Mouse (Mus musculus) limb, embryonic 12.5 days (tissue): Measurements from ENCODE around the gene Ramp3. TPM values are rescaled to one million over a fixed set of nuclear protein-coding genes. Genes with fewer than 3 reads are reported as not detected.
"Not testable (repeated sequence)": the region's sequence is repeated elsewhere in the genome, so short reads cannot be mapped to it uniquely, and the experiment has no call there.

Experiments used
- ATAC-seq: fragments of 200-750 bp; cut with Nextera tagmentation; 2 replicates; pipeline ENCODE4 v1.8.0; 2017; ENCODE audit warnings: low read depth, moderate TSS enrichment; ENCODE audit not compliant: insufficient number of reproducible peaks, insufficient read depth, low FRiP score, low TSS enrichment
- H3K27ac ChIP-seq: fragments of 300-500 bp; sonication (generic); 2 replicates; pipeline ENCODE4 v1.5.1; 2016; ENCODE audit warnings: mild to moderate bottlenecking, moderate library complexity
- H3K27me3 ChIP-seq: fragments of 300-500 bp; sonication (generic); 2 replicates; pipeline ENCODE4 v1.6.1; 2016; ENCODE audit warnings: mild to moderate bottlenecking, moderate library complexity
- H3K36me3 ChIP-seq: fragments of 300-500 bp; sonication (generic); 2 replicates; pipeline ENCODE4 v1.6.1; 2016; ENCODE audit warnings: mild to moderate bottlenecking, moderate library complexity
- H3K4me1 ChIP-seq: fragments of 300-500 bp; sonication (generic); replicated peaks from 2 replicates; pipeline ENCODE4 v1.6.1; 2016
- H3K4me2 ChIP-seq: fragments of 300-500 bp; sonication (generic); 2 replicates; pipeline ENCODE4 v1.6.1; 2016; ENCODE audit warnings: mild to moderate bottlenecking, moderate library complexity
- H3K4me3 ChIP-seq: fragments of 300-500 bp; sonication (generic); replicated peaks from 2 replicates; pipeline ENCODE4 v1.5.1; 2016; ENCODE audit warnings: mild to moderate bottlenecking
- H3K9ac ChIP-seq: fragments of 300-500 bp; sonication (generic); replicated peaks from 2 replicates; pipeline ENCODE4 v1.6.1; 2016; ENCODE audit warnings: mild to moderate bottlenecking, moderate library complexity
- H3K9me3 ChIP-seq: fragments of 300-500 bp; sonication (generic); 2 replicates; pipeline ENCODE4 v1.6.1; 2016; ENCODE audit warnings: mild to moderate bottlenecking, moderate library complexity
- WGBS: fragments of 180-500 bp; shearing (Covaris S2); methylation state at CpG from one replicate; pipeline ENCODE4 v1.1.7; 2016; 5-methylcytosine and 5-hydroxymethylcytosine counted together
- polyA plus RNA-seq: library from polyadenylated mRNA; unstranded; fragments of >200 nt; fragmentation: Nextera tagmentation; extraction: Ambion mirVana; gene quantifications from 2 replicates; pipeline ENCODE4 v1.2.1, GENCODE M21; 2016

The Ramp3 gene
- polyA plus RNA-seq, 1 experiment from 2014 or later, result 4.4 TPM

DNA sequence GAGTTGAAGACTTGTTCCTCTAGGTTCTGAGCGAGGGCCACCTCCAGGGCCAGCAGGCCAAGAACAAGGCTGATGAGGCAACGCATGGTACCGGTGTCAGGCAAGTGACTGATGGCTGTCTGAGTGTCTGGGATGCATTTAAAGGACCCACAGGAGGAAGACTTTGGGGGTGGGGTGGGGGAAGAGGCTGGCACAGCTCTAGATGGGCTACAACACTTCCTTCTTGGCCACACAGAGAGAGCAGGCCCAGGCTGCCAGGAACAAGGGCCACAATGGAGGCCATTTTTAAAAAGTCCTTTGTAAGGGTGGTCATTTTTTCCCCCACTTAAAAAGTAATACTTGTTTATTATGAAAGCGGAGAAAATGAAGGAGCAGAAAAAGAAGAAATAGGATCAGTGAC lies 19.8 kb upstream of the Ramp3 start, which contains the start of gene Wap:
TSS of gene Wap (minus strand) at position 101 of the 400 bp plus-strand sequence.
- Histone ChIP-seq H3K4me1 (no peaks in the 10 kb centered on the region), H3K4me3 (no peak within 1 kb of the TSS), H3K9ac (no peak within 1 kb of the TSS), H3K4me2 (no peak within 1 kb of the TSS), H3K27ac (no peak within 1 kb of the TSS), H3K27me3 (no peaks in the 10 kb centered on the region), H3K36me3 (no peaks in the 10 kb centered on the region), H3K9me3 (no peaks in the 10 kb centered on the region)
- ATAC-seq, result no peak
- WGBS, result 92% methylated on average over 4 of the region's 4 CpGs

- Histone ChIP-seq H3K4me3 (no peak overlapping the region), H3K4me2 (no peak overlapping the region), H3K27ac (no peak overlapping the region), H3K9ac (no peak overlapping the region), H3K36me3 (no peaks in the 10 kb centered on the region), H3K9me3 (no peaks in the 10 kb centered on the region), H3K27me3 (no peaks in the 10 kb centered on the region), H3K4me1 (no peaks in the 10 kb centered on the region)
- WGBS, result 79% methylated on average over 6 of the region's 6 CpGs
- no peak for ATAC-seq
These were observed 19.2 kb upstream of the Ramp3 start for GRCm38 (mm10) chr11:6639072-6639471.

DNA sequence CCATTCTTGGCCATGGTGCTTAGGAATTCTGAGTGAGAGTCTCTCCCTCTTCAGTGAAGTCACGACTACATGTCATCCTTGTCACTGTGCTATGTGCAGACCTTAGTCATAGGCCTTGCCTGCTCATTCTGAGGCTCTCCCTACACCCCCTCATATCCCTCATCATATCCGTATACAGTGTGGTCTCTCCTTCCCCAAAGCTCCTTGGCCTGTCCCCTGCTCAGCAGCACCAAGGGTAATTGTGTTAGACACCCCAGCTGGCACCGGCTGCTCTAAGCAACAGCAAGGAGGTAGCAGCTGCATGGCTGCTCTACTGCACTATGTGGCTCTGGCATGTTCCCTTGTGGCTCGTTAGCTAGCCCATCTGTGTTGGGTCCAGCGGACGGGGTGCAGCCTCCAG lies 13.8 kb upstream of the Ramp3 start:
- WGBS, result 66% methylated on average over 6 of the region's 6 CpGs
- Histone ChIP-seq H3K36me3 (no peaks in the 10 kb centered on the region), H3K4me1 (no peaks in the 10 kb centered on the region), H3K9me3 (no peaks in the 10 kb centered on the region), H3K27me3 (no peaks in the 10 kb centered on the region), H3K9ac (no peak overlapping the region), H3K27ac (no peak overlapping the region), H3K4me2 (no peak overlapping the region), H3K4me3 (no peak overlapping the region)
- no peak for ATAC-seq

DNA sequence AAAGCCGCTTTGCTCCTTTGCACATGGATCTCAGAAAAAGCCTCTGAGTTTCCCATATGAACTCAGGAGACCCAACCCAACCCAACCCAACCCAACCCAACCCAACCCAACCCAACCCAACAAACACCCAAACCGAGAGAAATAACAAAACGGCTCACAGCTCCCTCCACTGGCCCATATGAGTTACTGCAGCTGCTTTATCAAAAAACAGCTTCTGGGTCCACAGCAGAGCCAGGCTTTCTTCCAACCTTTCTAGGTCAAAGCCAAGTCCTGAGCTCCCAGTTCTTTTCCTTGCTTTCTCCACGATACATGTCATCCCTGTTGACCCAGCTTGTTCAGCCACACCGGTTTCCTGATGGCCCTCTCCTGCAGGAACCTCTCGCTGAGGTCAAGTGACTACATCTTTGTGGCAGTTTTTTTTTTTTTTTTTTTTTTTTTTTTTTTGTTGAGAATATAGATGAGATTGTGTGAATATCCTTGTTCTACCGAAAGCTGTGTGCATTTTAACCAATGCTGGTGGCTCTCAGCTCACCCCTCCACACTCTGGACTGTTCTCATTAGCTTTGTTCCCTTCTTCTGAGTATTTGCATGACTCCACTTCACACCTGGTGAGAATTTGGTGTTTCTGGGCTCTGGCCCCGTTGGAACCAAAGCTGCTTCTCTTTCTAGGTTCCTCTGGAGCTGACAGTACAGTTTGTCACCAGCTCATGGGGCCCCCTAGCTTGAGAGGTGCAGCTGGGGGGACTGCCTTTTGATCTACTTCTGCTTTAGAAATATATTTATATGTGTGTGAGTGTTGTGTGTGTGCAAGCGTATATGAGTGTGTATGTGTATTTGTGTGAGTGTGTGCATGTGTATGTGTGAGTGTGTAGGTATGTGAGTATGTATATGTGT lies 10.2 kb upstream of the Ramp3 start:
- ATAC-seq, result no peak
- no peak overlapping the region for H3K4me3 ChIP-seq
- H3K9me3 ChIP-seq, result no peaks in the 10 kb centered on the region
- WGBS, result 57% methylated on average over 9 of the region's 9 CpGs
- no peak overlapping the region for H3K4me2 ChIP-seq
- H3K27me3 ChIP-seq, result 0 out of 2 replicates have a peak, but pooled peaks cover 4% of the 10 kb centered on the region
- no peak overlapping the region for H3K9ac ChIP-seq
- no peaks in the 10 kb centered on the region for H3K4me1 ChIP-seq
- H3K36me3 ChIP-seq, result no peaks in the 10 kb centered on the region
- H3K27ac ChIP-seq, result no peak overlapping the region

DNA sequence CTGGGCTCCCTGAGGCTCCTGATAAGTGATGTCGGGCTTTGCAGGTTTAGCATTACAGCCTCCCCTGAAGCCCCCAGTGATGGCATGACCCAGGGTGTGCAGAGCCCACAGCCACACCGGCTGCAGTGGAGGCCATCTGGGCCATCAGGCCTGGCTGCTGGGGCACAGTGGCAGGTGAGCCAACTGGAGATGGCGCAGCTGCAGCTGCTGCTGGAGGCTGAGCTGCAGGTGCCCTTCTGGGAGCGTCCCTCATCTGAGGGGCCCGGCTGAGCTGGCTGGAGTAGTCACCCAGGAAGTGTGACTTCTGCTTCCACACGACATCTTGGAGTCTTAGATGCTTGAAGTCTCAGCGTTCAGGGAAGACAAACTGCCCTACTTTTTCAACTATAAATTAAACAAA lies 7.8 kb upstream of the Ramp3 start:
- Histone ChIP-seq H3K9ac (no peak overlapping the region), H3K4me1 (no peaks in the 10 kb centered on the region), H3K27me3 (0 out of 2 replicates have a peak, but pooled peaks cover 4% of the 10 kb centered on the region), H3K36me3 (no peaks in the 10 kb centered on the region), H3K4me3 (no peak overlapping the region), H3K4me2 (no peak overlapping the region), H3K27ac (no peak overlapping the region), H3K9me3 (no peaks in the 10 kb centered on the region)
- ATAC-seq, result no peak
- WGBS, result 60% methylated on average over 7 of the region's 7 CpGs

- ATAC-seq, result not testable (repeated sequence)
- WGBS, result 76% methylated on average over 3 of the region's 3 CpGs
These were observed 5.3 kb upstream of the Ramp3 start for GRCm38 (mm10) chr11:6652978-6653377.

GRCm38 (mm10) chr11:6654903-6655302 lies 3.4 kb upstream of the Ramp3 start:
- 0 out of 2 replicates have a peak, but pooled peaks have one; percentile 2 for ATAC-seq
- Histone ChIP-seq H3K9me3 (no peaks in the 10 kb centered on the region), H3K4me1 (peaks cover 10% of the 10 kb centered on the region; the same call in 1 of the 2 replicates), H3K4me2 (no peak overlapping the region), H3K9ac (no peak overlapping the region), H3K36me3 (no peaks in the 10 kb centered on the region), H3K27ac (no peak overlapping the region), H3K4me3 (no peak overlapping the region), H3K27me3 (peaks cover 17% of the 10 kb centered on the region; the same call in 1 of the 2 replicates)
- WGBS, result 5% methylated on average over 2 of the region's 2 CpGs

More at GRCm38 (mm10) chr11:6652978-6653377, 5.3 kb upstream of the Ramp3 start:
- H3K4me2 ChIP-seq, H3K36me3 ChIP-seq, H3K4me1 ChIP-seq, H3K9me3 ChIP-seq, H3K9ac ChIP-seq, H3K4me3 ChIP-seq, H3K27ac ChIP-seq: not testable (repeated sequence)
- H3K27me3 ChIP-seq, result peaks cover 13% of the 10 kb centered on the region; the same call in 1 of the 2 replicates

DNA sequence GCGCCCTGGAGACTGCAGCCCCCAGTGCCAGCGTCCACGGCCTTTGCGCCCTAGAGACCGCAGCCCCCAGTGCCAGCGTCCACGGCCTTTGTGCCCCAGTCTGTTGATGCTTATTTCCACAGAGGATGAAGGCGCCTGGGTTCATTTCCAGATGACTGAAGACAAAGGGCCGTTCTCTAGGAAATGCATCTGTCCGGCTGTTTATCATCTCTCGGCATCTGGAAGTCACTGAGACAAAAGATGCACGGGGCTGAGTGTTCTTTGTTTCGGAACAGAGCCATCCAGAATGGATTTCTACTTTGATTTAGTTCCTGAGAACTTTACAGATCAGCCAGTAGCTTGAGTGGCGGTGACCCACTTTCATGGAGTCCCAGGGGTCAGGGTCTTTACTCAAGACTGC lies 2.9 kb downstream of the Ramp3 start:
- no peak for ATAC-seq
- no peak overlapping the region for H3K27ac ChIP-seq
- WGBS, result 87% methylated on average over 14 of the region's 14 CpGs

DNA sequence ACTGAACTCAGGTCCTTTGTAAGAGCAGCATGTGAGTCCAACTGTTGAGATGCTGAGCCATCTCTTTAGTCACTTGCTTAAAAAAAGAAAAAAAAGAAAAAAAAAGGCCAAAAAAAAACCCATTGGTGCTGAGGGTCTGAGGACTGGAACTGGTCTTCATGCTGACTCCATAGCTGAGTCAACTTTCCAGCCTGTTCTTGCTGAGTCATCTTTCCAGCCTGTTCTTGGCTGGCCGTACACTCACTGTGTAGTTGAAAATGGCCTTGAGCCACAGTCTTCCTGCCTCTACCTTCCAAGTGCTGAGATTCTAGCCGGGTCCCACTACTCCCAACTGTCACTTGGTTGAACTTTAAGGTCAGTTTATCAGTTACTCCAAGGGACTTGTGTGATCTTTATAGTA lies 8.3 kb downstream of the Ramp3 start:
- ATAC-seq, result no peak
- Histone ChIP-seq H3K36me3 (no peaks in the 10 kb centered on the region), H3K4me3 (no peak overlapping the region), H3K4me2 (no peak overlapping the region), H3K27ac (no peak overlapping the region), H3K27me3 (peaks cover 2% of the 10 kb centered on the region; the same call in 1 of the 2 replicates), H3K9me3 (no peaks in the 10 kb centered on the region), H3K4me1 (no peaks in the 10 kb centered on the region), H3K9ac (no peak overlapping the region)
- WGBS, result 89% methylated on average over 2 of the region's 2 CpGs

More for the DNA sequence above, 2.9 kb downstream of the Ramp3 start:
- Histone ChIP-seq H3K4me1 (peaks cover 10% of the 10 kb centered on the region; the same call in 1 of the 2 replicates), H3K9me3 (no peaks in the 10 kb centered on the region), H3K27me3 (peaks cover 12% of the 10 kb centered on the region; the same call in 1 of the 2 replicates), H3K36me3 (no peaks in the 10 kb centered on the region), H3K9ac (no peak overlapping the region), H3K4me3 (no peak overlapping the region), H3K4me2 (no peak overlapping the region)

GRCm38 (mm10) chr11:6669041-6669440 lies 10.7 kb downstream of the Ramp3 start:
- Histone ChIP-seq H3K27me3 (peaks cover 2% of the 10 kb centered on the region; the same call in 1 of the 2 replicates), H3K36me3 (no peaks in the 10 kb centered on the region), H3K4me3 (no peak overlapping the region), H3K9me3 (no peaks in the 10 kb centered on the region), H3K4me2 (no peak overlapping the region), H3K4me1 (no peaks in the 10 kb centered on the region), H3K27ac (no peak overlapping the region), H3K9ac (no peak overlapping the region)
- WGBS, result 67% methylated on average over 9 of the region's 9 CpGs
- ATAC-seq, result no peak

DNA sequence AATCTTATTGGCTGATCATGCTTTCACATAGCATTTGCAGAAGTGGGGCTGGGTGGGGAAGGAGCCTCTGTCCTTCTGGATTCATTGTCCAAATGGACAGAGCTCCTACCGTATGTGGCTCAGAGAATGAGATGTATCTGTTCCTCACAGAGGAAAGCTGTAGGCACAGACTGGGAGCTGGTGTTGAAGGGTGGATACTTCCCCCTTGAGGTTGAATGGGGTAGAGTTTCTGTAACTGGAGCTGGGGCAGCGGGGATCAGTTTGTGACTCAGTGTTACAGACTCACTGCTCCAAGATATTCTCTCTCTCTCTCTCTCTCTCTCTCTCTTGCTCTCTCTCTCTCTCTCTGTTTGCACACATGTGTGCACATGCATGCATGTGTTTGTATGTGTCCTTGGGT lies 11.7 kb downstream of the Ramp3 start:
- Histone ChIP-seq H3K4me1 (no peaks in the 10 kb centered on the region), H3K9ac (no peak overlapping the region), H3K36me3 (no peaks in the 10 kb centered on the region), H3K27me3 (peaks cover 2% of the 10 kb centered on the region; the same call in 1 of the 2 replicates), H3K9me3 (no peaks in the 10 kb centered on the region), H3K4me3 (no peak overlapping the region), H3K27ac (no peak overlapping the region), H3K4me2 (no peak overlapping the region)
- WGBS, result 36% methylated on average over 2 of the region's 2 CpGs
- ATAC-seq, result no peak
